In the genomic region with DNA sequence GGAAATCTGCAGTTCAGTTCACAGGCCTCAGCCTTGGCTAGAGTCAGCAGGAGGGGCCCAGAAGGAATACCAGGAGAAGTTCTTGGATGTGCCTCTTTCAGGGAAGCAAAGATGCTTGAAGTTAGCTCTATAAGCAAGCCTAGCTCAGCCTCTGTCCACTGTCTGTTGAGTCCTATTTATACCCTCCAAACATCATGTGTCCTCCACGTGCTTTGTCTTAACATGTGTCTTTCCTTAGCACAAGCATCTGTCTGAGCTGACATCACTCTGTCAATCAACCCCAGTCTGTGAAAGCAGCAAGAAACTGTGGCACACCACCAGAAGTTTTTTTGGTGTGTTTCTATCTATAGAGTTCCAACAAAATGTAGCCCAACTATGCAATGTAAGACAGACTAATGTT, we compare ENCODE assay signal across 31 mouse cellular contexts. TPM values are rescaled to one million over a fixed set of nuclear protein-coding genes. Genes with fewer than 3 reads are reported as not detected.
"Had no signal": no experiment of that assay in that cellular context is flagged by ENCODE, and none has a peak within 500 bp of the region (broad histone marks: within the 10 kb centered on the region; RNA-seq: fewer than 3 reads in every experiment).

No protein-coding gene starts in this region.

- H3K4me2 ChIP-seq: limb, embryonic 12.5 days; limb, embryonic 13.5 days; limb, embryonic 15.5 days; liver, embryonic 11.5 days; liver, embryonic 13.5 days; liver, embryonic 15.5 days; lung, embryonic 14.5 days; lung, embryonic 15.5 days; midbrain, embryonic 11.5 days; midbrain, embryonic 12.5 days; midbrain, embryonic 13.5 days; midbrain, embryonic 15.5 days; neural tube, embryonic 12.5 days; neural tube, embryonic 13.5 days had no signal

- H3K27ac ChIP-seq: limb, embryonic 10.5 days; limb, embryonic 12.5 days; limb, embryonic 13.5 days; limb, embryonic 15.5 days; liver, embryonic 13.5 days; liver, embryonic 14.5 days; liver, embryonic 15.5 days; lung, embryonic 15.5 days; macrophage; midbrain, embryonic 10.5 days; midbrain, embryonic 12.5 days; midbrain, embryonic 13.5 days; midbrain, embryonic 15.5 days; neural tube, embryonic 12.5 days; neural tube, embryonic 13.5 days had no signal

- H3K9ac ChIP-seq: limb, embryonic 12.5 days; limb, embryonic 13.5 days; limb, embryonic 15.5 days; liver, embryonic 13.5 days; liver, embryonic 14.5 days; liver, embryonic 15.5 days; lung, embryonic 14.5 days; lung, embryonic 15.5 days; midbrain, embryonic 12.5 days; midbrain, embryonic 13.5 days; midbrain, embryonic 15.5 days; neural tube, embryonic 12.5 days; neural tube, embryonic 13.5 days had no signal

- H3K27me3 ChIP-seq: limb, embryonic 12.5 days; limb, embryonic 13.5 days; limb, embryonic 15.5 days; liver, embryonic 13.5 days; liver, embryonic 15.5 days; lung, embryonic 15.5 days; midbrain, embryonic 12.5 days; midbrain, embryonic 13.5 days; midbrain, embryonic 15.5 days; neural tube, embryonic 12.5 days; neural tube, embryonic 13.5 days had no signal

- H3K9me3 ChIP-seq: limb, embryonic 10.5 days; limb, embryonic 12.5 days; limb, embryonic 13.5 days; limb, embryonic 15.5 days; liver, embryonic 13.5 days; liver, embryonic 15.5 days; lung, embryonic 15.5 days; midbrain, embryonic 10.5 days; midbrain, embryonic 12.5 days; midbrain, embryonic 13.5 days; midbrain, embryonic 15.5 days; neural tube, embryonic 12.5 days; neural tube, embryonic 13.5 days had no signal

- H3K36me3 ChIP-seq: limb, embryonic 10.5 days; limb, embryonic 12.5 days; limb, embryonic 13.5 days; limb, embryonic 15.5 days; liver, embryonic 13.5 days; liver, embryonic 15.5 days; lung, embryonic 15.5 days; midbrain, embryonic 10.5 days; midbrain, embryonic 12.5 days; midbrain, embryonic 13.5 days; midbrain, embryonic 15.5 days; neural tube, embryonic 12.5 days; neural tube, embryonic 13.5 days had no signal

- H3K4me1 ChIP-seq: limb, embryonic 12.5 days; limb, embryonic 13.5 days; limb, embryonic 15.5 days; liver, embryonic 15.5 days; lung, embryonic 15.5 days; megakaryocyte, embryonic 14.5 days; midbrain, embryonic 12.5 days; midbrain, embryonic 13.5 days; midbrain, embryonic 15.5 days; neural tube, embryonic 12.5 days; neural tube, embryonic 13.5 days had no signal

- DNase-seq: left cerebral cortex, postnatal 4 days; liver; liver, embryonic 13.5 days; lung, adult 18-20 months; lung, adult 2 months; lung, embryonic 14.5 days; lung, postnatal 10 days; lung, postnatal 14 days; lung, postnatal 36 days; lung, postnatal 4 days; midbrain, embryonic 14.5 days had no signal

- H3K4me3 ChIP-seq: limb, embryonic 10.5 days; limb, embryonic 12.5 days; limb, embryonic 13.5 days; limb, embryonic 15.5 days; liver, embryonic 13.5 days; liver, embryonic 15.5 days; lung, embryonic 15.5 days; megakaryocyte, embryonic 14.5 days; midbrain, embryonic 10.5 days; midbrain, embryonic 12.5 days; midbrain, embryonic 13.5 days; midbrain, embryonic 15.5 days; myocyte; neural tube, embryonic 12.5 days; neural tube, embryonic 13.5 days had no signal

- ATAC-seq: lung, postnatal 0 days; midbrain, embryonic 13.5 days; midbrain, embryonic 15.5 days; midbrain, embryonic 16.5 days had no signal

RNA-seq across cellular contexts. Expression of a gene that starts 26.5 kb away (rescaled TPM):
- polyA plus RNA-seq: myocyte had no signal
